Mouse (Mus musculus) liver, embryonic 13.5 days (tissue): Measurements from ENCODE around the gene Becn1. TPM values are rescaled to one million over a fixed set of nuclear protein-coding genes. Genes with fewer than 3 reads are reported as not detected.
A peak's percentile ranks its signal among the peaks of the same experiment; 100 is the strongest.

Source experiments
- ATAC-seq: fragments of 200-750 bp; cut with Nextera tagmentation; 2 replicates; pipeline ENCODE4 v1.8.0; 2017; ENCODE audit warnings: low read depth, mild to moderate bottlenecking, moderate number of reproducible peaks, moderate library complexity
- DNase-seq: peaks from one replicate; pipeline ENCODE4 v3.0.0; 2022
- H3K27ac ChIP-seq: fragments of 300-500 bp; sonication (generic); 2 replicates; pipeline ENCODE4 v1.5.1; 2015; ENCODE audit warnings: moderate library complexity, mild to moderate bottlenecking, inconsistent platforms
- H3K27me3 ChIP-seq: fragments of 300-500 bp; sonication (generic); 2 replicates; pipeline ENCODE4 v1.6.1; 2015; ENCODE audit warnings: mild to moderate bottlenecking, inconsistent platforms
- H3K36me3 ChIP-seq: fragments of 300-500 bp; sonication (generic); 2 replicates; pipeline ENCODE4 v1.6.1; 2015; ENCODE audit warnings: mild to moderate bottlenecking, inconsistent platforms
- H3K4me1 ChIP-seq: fragments of 300-500 bp; sonication (generic); replicated peaks from 2 replicates; pipeline ENCODE4 v1.6.1; 2015; ENCODE audit warnings: inconsistent platforms
- H3K4me2 ChIP-seq: fragments of 300-500 bp; sonication (generic); 2 replicates; pipeline ENCODE4 v1.6.1; 2015; ENCODE audit warnings: inconsistent platforms, mild to moderate bottlenecking, moderate library complexity
- H3K4me3 ChIP-seq: fragments of 300-500 bp; sonication (generic); replicated peaks from 2 replicates; pipeline ENCODE4 v1.5.1; 2015; ENCODE audit warnings: mild to moderate bottlenecking, inconsistent platforms
- H3K9ac ChIP-seq: fragments of 300-500 bp; sonication (generic); 2 replicates; pipeline ENCODE4 v1.6.1; 2015; ENCODE audit warnings: mild to moderate bottlenecking, inconsistent platforms
- H3K9me3 ChIP-seq: fragments of 300-500 bp; sonication (generic); replicated peaks from 2 replicates; pipeline ENCODE4 v1.6.1; 2016; ENCODE audit warnings: inconsistent platforms
- WGBS: fragments of 180-500 bp; shearing (Covaris S2); methylation state at CpG from one replicate; pipeline ENCODE4 v1.1.7; 2015; ENCODE audit not compliant: insufficient replicate concordance; 5-methylcytosine and 5-hydroxymethylcytosine counted together
- polyA plus RNA-seq: library from polyadenylated mRNA; unstranded; fragments of >200 nt; fragmentation: Nextera tagmentation; extraction: Ambion mirVana; gene quantifications from 2 replicates; pipeline ENCODE4 v1.2.1, GENCODE M21; 2015

Gene Becn1
- polyA plus RNA-seq, 1 experiment from 2014 or later = 108 TPM

GRCm38 (mm10) chr11:101315082-101315650 lies 13.1 kb upstream of the Becn1 start:
- ATAC-seq (no peak), DNase-seq (no peak)
- Histone ChIP-seq H3K9me3 (no peaks in the 10 kb centered on the region), H3K27ac (peak overlapping the region; percentile 96), H3K9ac (peak overlapping the region; percentile 99), H3K4me2 (peak overlapping the region; percentile 72), H3K4me1 (peaks cover 52% of the 10 kb centered on the region), H3K4me3 (peak overlapping the region; percentile 98), H3K27me3 (no peaks in the 10 kb centered on the region), H3K36me3 (peaks cover 28% of the 10 kb centered on the region)
- 56% methylated on average over 8 of the region's 8 CpGs for WGBS

DNA sequence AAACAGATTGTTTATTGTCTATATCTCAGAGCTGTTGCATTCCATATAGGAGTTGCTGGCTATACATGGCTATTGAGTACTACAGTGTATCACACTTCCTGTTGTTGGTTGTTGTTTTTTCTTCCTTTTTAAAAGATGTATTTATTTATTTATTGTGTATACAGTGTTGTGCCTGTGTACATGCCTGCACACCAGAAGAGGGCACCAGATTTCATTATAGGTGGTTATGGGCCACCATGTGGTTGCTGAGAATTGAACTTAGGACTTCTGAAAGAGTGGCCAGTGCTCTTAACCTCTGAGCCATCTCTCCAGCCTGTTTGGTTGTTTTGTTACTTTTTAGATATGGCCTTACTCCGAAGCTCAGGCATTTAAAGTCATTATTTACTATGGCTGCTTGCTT lies 12.5 kb upstream of the Becn1 start:
- Histone ChIP-seq H3K9ac (no peak overlapping the region), H3K4me2 (peak overlapping the region; percentile 72), H3K27ac (peak overlapping the region; percentile 96), H3K36me3 (peaks cover 22% of the 10 kb centered on the region), H3K4me3 (no peak overlapping the region), H3K27me3 (no peaks in the 10 kb centered on the region), H3K9me3 (no peaks in the 10 kb centered on the region), H3K4me1 (peaks cover 51% of the 10 kb centered on the region)
- WGBS = 93% methylated on average over 1 of the region's 1 CpGs
- no peak for ATAC-seq
- no peak for DNase-seq

DNA sequence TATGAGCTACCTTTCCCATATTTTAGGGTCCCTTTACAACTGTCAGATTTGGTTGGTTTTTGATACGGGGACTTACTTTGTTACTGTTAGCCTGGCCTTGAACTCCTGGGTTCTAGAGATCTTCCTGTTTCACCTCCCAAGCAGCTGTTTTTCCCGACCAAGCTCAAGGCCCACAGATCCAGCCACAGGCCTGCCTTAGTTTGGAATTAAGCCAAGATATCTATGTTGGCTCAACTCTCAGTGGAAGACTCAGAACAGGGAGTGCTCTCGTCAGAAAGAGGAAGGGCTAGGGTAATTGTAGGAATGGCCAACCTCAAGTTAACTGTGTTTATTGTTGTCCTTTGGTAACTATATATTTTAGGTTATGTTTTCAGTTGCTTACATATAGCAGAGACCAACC lies 10.1 kb upstream of the Becn1 start:
- ATAC-seq (no peak), DNase-seq (no peak)
- Histone ChIP-seq H3K4me3 (no peak overlapping the region), H3K4me2 (no peak overlapping the region), H3K27me3 (no peaks in the 10 kb centered on the region), H3K36me3 (no peaks in the 10 kb centered on the region), H3K27ac (peak overlapping the region; percentile 25; the same call in 1 of the 2 replicates), H3K4me1 (peaks cover 33% of the 10 kb centered on the region), H3K9me3 (no peaks in the 10 kb centered on the region), H3K9ac (no peak overlapping the region)
- WGBS = 43% methylated on average over 3 of the region's 3 CpGs

GRCm38 (mm10) chr11:101311083-101311482 lies 9.0 kb upstream of the Becn1 start:
- ATAC-seq (no peak), DNase-seq (no peak)
- H3K27ac ChIP-seq = peak overlapping the region; percentile 49
- peaks cover 10% of the 10 kb centered on the region for H3K27me3 ChIP-seq
- H3K4me3 ChIP-seq = no peak overlapping the region
- H3K4me2 ChIP-seq = no peak overlapping the region
- H3K9ac ChIP-seq = no peak overlapping the region
- no peaks in the 10 kb centered on the region for H3K9me3 ChIP-seq
- peaks cover 30% of the 10 kb centered on the region for H3K4me1 ChIP-seq
- H3K36me3 ChIP-seq = no peaks in the 10 kb centered on the region
- 61% methylated on average over 3 of the region's 3 CpGs for WGBS

DNA sequence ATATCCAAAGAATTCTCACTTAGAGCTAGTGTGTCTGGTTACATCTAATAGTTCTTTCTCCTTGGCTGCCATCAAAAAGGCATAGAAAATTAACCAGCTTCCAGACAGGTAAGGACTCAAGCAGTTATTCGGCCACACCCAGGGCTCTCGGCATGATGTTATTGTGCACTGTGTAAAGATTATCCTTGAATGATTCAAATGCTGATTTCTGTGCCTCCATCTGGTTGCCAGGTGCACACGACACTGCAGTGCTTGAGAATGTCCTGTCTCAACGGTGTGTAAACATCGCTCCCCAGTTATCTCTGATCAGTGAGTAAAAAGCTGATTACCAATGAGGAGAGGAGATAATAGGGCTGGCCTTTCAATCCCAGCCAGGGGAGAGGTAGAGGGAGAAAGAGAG lies 5.7 kb upstream of the Becn1 start:
- 31% methylated on average over 5 of the region's 5 CpGs for WGBS
- ATAC-seq = no peak
- DNase-seq = no peak
- Histone ChIP-seq H3K9ac (no peak overlapping the region), H3K4me1 (peaks cover 6% of the 10 kb centered on the region; the same call in 1 of the 2 replicates), H3K9me3 (no peaks in the 10 kb centered on the region), H3K4me3 (no peak overlapping the region), H3K27ac (no peak overlapping the region), H3K27me3 (peaks cover 10% of the 10 kb centered on the region), H3K4me2 (no peak overlapping the region), H3K36me3 (no peaks in the 10 kb centered on the region)

DNA sequence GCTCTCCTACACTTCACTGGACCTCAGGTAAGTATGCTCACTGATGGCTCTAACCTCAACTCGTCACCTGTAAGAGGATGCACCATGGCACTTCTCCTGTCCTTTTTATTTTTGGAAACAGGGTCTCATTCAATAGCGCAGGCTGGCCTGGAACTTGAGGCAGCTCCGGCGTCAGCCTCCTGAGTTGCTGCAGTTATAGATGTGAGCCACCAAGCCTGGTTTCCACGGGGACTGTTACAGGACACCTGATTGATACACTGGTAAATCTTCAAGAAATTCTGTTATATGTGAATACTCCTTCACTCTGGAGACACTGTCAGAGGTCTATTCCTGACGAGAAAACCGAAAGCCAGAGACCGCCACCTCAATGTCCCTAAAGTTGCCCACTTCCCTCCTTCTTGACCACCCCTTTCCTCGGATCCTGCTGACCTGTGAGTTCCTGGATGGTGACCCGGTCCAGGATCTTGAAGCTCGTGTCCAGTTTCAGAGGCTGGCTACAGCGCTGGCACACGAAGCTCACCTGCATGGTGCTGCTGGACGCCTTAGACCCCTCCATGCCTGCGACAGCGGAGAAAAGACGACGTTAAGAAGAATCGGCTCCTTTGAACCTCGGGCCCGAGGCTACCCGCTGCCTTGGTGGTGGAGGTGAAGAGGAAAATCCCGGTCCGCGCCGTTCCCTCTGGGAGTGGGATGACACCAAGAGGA lies 635 bp downstream of the Becn1 start:
- Histone ChIP-seq H3K4me3 (peak overlapping the region; percentile 94), H3K27me3 (peaks cover 4% of the 10 kb centered on the region; the same call in 1 of the 2 replicates), H3K4me1 (peaks cover 28% of the 10 kb centered on the region), H3K36me3 (peaks cover 38% of the 10 kb centered on the region), H3K4me2 (peak overlapping the region; percentile 90), H3K27ac (peak overlapping the region; percentile 88), H3K9ac (peak overlapping the region; percentile 93), H3K9me3 (no peaks in the 10 kb centered on the region)
- WGBS = 8% methylated on average over 26 of the region's 26 CpGs
- peak; percentile 57 for ATAC-seq
- no peak for DNase-seq

GRCm38 (mm10) chr11:101300881-101301280 lies 1.2 kb downstream of the Becn1 start:
- Histone ChIP-seq H3K36me3 (peaks cover 44% of the 10 kb centered on the region), H3K4me3 (peak overlapping the region; percentile 94), H3K9ac (peak overlapping the region; percentile 93), H3K4me1 (peaks cover 28% of the 10 kb centered on the region), H3K27ac (peak overlapping the region; percentile 88), H3K27me3 (no peaks in the 10 kb centered on the region), H3K9me3 (no peaks in the 10 kb centered on the region), H3K4me2 (peak overlapping the region; percentile 90)
- ATAC-seq (no peak), DNase-seq (no peak)
- WGBS = 49% methylated on average over 7 of the region's 7 CpGs

- 96% methylated on average over 8 of the region's 8 CpGs for WGBS
Observed at GRCm38 (mm10) chr11:101295191-101295590, 6.9 kb downstream of the Becn1 start.

DNA sequence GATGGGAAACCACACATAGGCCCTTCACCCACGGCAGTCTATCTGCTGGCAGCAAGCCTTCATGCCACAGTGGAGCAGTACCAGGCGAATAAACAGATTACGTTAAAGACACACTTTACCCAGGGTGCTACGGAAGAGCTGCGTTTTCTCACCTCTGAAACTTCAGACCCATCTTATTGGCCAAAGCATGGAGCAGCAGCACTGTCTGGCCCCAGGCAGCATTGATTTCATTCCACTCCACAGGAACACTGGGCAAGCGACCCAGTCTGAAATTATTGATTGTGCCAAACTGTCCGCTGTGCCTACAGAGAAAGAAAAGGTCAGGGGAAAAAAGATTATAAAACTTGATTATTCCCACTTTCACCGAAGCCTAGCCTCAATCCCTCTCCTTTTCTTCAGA lies 10.9 kb downstream of the Becn1 start:
- no peak for DNase-seq
- no peak for ATAC-seq
- Histone ChIP-seq H3K27me3 (no peaks in the 10 kb centered on the region), H3K36me3 (peaks cover 95% of the 10 kb centered on the region), H3K27ac (no peak overlapping the region), H3K4me2 (no peak overlapping the region), H3K4me1 (no peaks in the 10 kb centered on the region), H3K9me3 (no peaks in the 10 kb centered on the region), H3K4me3 (no peak overlapping the region), H3K9ac (no peak overlapping the region)
- WGBS = 91% methylated on average over 8 of the region's 8 CpGs

More at GRCm38 (mm10) chr11:101295191-101295590, 6.9 kb downstream of the Becn1 start:
- no peak for ATAC-seq
- Histone ChIP-seq H3K4me1 (peaks cover 12% of the 10 kb centered on the region), H3K27ac (no peak overlapping the region), H3K36me3 (peaks cover 96% of the 10 kb centered on the region), H3K27me3 (no peaks in the 10 kb centered on the region), H3K9me3 (no peaks in the 10 kb centered on the region), H3K9ac (no peak overlapping the region), H3K4me2 (no peak overlapping the region), H3K4me3 (no peak overlapping the region)
- DNase-seq = no peak

DNA sequence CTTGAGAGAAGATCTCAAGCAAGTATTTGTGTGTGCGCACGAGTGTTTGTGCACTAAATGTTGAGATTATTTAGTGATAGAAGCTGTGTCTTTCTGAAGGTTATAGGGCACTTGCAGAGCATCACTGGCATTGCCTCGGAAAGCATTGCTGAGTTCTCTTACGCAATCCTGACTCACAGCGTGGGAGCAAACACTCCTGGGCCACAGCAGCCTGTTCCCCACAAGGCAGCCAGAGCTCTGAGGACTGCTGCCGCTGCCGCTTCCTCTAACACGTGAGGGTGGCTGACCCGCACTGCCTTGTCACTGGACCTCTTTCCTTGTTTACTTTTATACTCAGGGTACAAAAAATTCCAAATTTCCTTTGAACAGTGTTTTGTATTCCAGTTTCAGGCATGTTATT lies 14.8 kb downstream of the Becn1 start:
- Histone ChIP-seq H3K4me1 (peaks cover 5% of the 10 kb centered on the region), H3K4me3 (no peak overlapping the region), H3K9ac (no peak overlapping the region), H3K9me3 (no peaks in the 10 kb centered on the region), H3K36me3 (peaks cover 75% of the 10 kb centered on the region), H3K27ac (no peak overlapping the region), H3K4me2 (no peak overlapping the region), H3K27me3 (no peaks in the 10 kb centered on the region)
- DNase-seq = no peak
- ATAC-seq = 0 out of 2 replicates have a peak, but pooled peaks have one; percentile 26
- 63% methylated on average over 9 of the region's 9 CpGs for WGBS

DNA sequence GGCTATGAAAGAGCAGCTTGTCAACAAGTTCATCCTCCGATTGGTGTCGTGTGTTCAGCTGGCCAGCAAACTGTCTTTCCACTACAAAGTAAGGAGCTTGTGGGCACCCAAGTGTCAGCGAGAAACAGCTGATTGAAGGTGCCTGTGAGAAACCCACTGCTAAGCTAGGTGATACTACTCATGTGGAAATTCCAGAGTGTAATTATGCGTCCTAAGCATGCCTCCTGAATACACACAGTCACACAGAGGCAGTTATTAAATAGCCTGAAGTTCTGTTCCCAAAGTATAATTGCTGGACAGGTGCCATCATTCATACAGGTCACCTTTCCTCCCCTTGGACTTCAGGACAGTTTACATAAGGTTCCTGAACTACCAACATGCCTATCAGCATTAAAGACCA lies 18.3 kb downstream of the Becn1 start:
- DNase-seq (no peak), ATAC-seq (no peak)
- no peak overlapping the region for H3K27ac ChIP-seq
- no peaks in the 10 kb centered on the region for H3K9me3 ChIP-seq
- H3K4me3 ChIP-seq = no peak overlapping the region
- no peaks in the 10 kb centered on the region for H3K27me3 ChIP-seq
- H3K36me3 ChIP-seq = peaks cover 40% of the 10 kb centered on the region
- WGBS = 69% methylated on average over 4 of the region's 4 CpGs
- H3K4me1 ChIP-seq = peaks cover 15% of the 10 kb centered on the region
- H3K4me2 ChIP-seq = no peak overlapping the region
- H3K9ac ChIP-seq = no peak overlapping the region

- H3K4me1 ChIP-seq = peaks cover 19% of the 10 kb centered on the region
- DNase-seq = no peak
- H3K27ac ChIP-seq = no peak overlapping the region
- ATAC-seq = no peak
- WGBS = 63% methylated on average over 5 of the region's 5 CpGs
- peaks cover 31% of the 10 kb centered on the region for H3K36me3 ChIP-seq
- no peak overlapping the region for H3K9ac ChIP-seq
- H3K9me3 ChIP-seq = no peaks in the 10 kb centered on the region
- H3K4me2 ChIP-seq = no peak overlapping the region
- no peak overlapping the region for H3K4me3 ChIP-seq
- H3K27me3 ChIP-seq = no peaks in the 10 kb centered on the region
Observed at GRCm38 (mm10) chr11:101282896-101283295, 19.2 kb downstream of the Becn1 start.
